Mouse (Mus musculus): ENCODE measurements around the gene Ankrd37. TPM values are rescaled to one million over a fixed set of nuclear protein-coding genes. Genes with fewer than 3 reads are reported as not detected.

Gene Ankrd37
- polyA plus RNA-seq, 1 experiment from 2014 or later: 41.3 TPM

DNA sequence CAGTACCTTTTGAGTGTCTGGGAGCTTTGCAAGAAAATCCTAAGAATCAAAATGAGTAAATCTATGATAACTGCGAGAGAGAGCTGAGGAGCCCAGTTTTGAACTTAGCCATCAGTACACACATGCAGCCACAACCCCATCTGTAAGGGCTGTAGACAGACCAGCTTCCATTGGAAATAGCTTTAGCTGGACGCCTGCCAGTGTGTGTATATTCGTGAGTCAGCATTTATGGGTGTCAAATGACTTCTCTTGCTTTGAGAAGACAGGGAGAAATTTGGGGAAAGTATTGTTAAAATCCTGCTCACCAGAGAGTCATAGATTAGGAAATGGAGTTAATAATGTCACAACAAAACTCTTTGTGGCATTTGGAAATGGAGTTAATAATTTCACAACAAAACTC, 18.8 kb downstream of the Ankrd37 start:
- H3K9ac ChIP-seq (replicated peaks; ENCODE audit: low read depth, low read length): no peak overlapping the region
- no peaks in the 10 kb centered on the region for H3K9me3 ChIP-seq (ENCODE audit: control insufficient read depth, low read length)
- H3K27me3 ChIP-seq (ENCODE audit: control insufficient read depth, insufficient read depth, low read length): no peaks in the 10 kb centered on the region
- no peaks in the 10 kb centered on the region for H3K4me1 ChIP-seq (ENCODE audit: control insufficient read depth, insufficient read depth, low read length)
- H3K36me3 ChIP-seq (ENCODE audit: control insufficient read depth, insufficient read depth, low read length): peaks cover 12% of the 10 kb centered on the region
- H3K27ac ChIP-seq (ENCODE audit: low read depth, low read length): no peak overlapping the region
- no peak overlapping the region for H3K4me3 ChIP-seq (ENCODE audit: low read depth, low read length)
- H3K4me2 ChIP-seq (ENCODE audit: low read depth, low read length): no peak overlapping the region
- ATAC-seq (ENCODE audit: low read depth): no peak
- WGBS: 87% methylated on average over 3 of the region's 3 CpGs

- Histone ChIP-seq H3K36me3 (ENCODE audit: control insufficient read depth, insufficient read depth, low read length) (0 out of 2 replicates have a peak, but pooled peaks cover under 1% of the 10 kb centered on the region), H3K27me3 (ENCODE audit: control insufficient read depth, insufficient read depth, low read length) (no peaks in the 10 kb centered on the region), H3K9ac (replicated peaks; ENCODE audit: low read depth, low read length) (peak overlapping the region; percentile 35; the same call in 1 of the 2 replicates), H3K4me3 (ENCODE audit: low read depth, low read length) (peak overlapping the region; percentile 65), H3K27ac (ENCODE audit: low read depth, low read length) (no peak overlapping the region; the same call in 1 of the 2 replicates), H3K4me1 (ENCODE audit: control insufficient read depth, insufficient read depth, low read length) (peaks cover 11% of the 10 kb centered on the region), H3K4me2 (ENCODE audit: low read depth, low read length) (peak overlapping the region; percentile 87), H3K9me3 (ENCODE audit: control insufficient read depth, low read length) (no peaks in the 10 kb centered on the region)
- peak; percentile 4; the same call in 1 of the 2 replicates for ATAC-seq (ENCODE audit: low read depth)
- 76% methylated on average over 11 of the region's 11 CpGs for WGBS
These were observed 29.6 kb downstream of the Ankrd37 start for GRCm38 (mm10) chr8:45975837-45976468.

DNA sequence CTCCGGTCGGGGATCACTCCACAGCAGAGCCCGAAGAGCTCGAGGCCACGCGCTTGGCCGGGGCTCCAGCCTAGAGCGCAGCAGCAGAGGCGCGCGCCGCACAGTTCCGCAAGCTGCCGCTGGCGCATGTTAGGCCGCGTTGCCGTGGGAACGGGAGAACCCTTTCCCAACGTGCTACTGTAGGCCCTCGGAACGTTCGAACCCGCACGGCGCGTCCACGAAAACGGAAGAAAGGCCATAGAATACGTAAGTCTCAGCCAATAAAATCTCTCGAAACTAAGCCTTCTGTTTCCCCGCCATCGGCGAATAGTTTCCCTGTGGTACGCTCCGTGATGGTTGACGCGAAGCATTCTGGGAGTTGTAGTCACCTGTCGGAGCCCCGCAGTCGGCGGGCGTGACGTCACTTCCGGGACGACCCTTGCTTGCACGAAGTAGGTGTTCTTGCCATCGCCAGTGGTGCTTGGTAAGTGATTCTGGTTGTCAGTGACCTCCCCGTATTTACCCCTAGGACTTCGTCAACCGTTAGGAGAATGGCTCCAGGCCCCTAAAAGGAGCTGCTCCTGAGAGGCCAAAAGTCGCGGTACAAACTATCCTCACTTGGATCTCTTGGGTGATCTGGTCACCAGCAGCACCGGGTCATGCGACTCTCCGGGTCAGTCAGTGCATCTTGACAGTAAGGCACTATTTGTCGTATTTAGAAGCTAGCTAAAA, 30.2 kb downstream of the Ankrd37 start, which contains the start of the genes 1700029J07Rik and Ufsp2:
TSS of gene 1700029J07Rik (minus strand) at position 127 of the 711 bp plus-strand sequence.
TSS of gene Ufsp2 (plus strand) at position 403 of the 711 bp plus-strand sequence.
- H3K27me3 ChIP-seq (ENCODE audit: control insufficient read depth, insufficient read depth, low read length): no peaks in the 10 kb centered on the region
- under 1% methylated on average over 57 of the region's 57 CpGs for WGBS

GRCm38 (mm10) chr8:45973988-45974505, 31.5 kb downstream of the Ankrd37 start:
- peak overlapping the region; percentile 50; the same call in 1 of the 2 replicates for H3K4me2 ChIP-seq (ENCODE audit: low read depth, low read length)
- H3K9ac ChIP-seq (replicated peaks; ENCODE audit: low read depth, low read length): no peak overlapping the region
- no peaks in the 10 kb centered on the region for H3K9me3 ChIP-seq (ENCODE audit: control insufficient read depth, low read length)
- no peak overlapping the region for H3K4me3 ChIP-seq (ENCODE audit: low read depth, low read length)
- H3K36me3 ChIP-seq (ENCODE audit: control insufficient read depth, insufficient read depth, low read length): no peaks in the 10 kb centered on the region
- WGBS: 62% methylated on average over 8 of the region's 8 CpGs
- H3K27ac ChIP-seq (ENCODE audit: low read depth, low read length): no peak overlapping the region
- no peak for ATAC-seq (ENCODE audit: low read depth)
- peaks cover 11% of the 10 kb centered on the region for H3K4me1 ChIP-seq (ENCODE audit: control insufficient read depth, insufficient read depth, low read length)
- H3K27me3 ChIP-seq (ENCODE audit: control insufficient read depth, insufficient read depth, low read length): no peaks in the 10 kb centered on the region

More for the DNA sequence above, 30.2 kb downstream of the Ankrd37 start, which contains the start of the genes 1700029J07Rik and Ufsp2:
- H3K4me2 ChIP-seq (ENCODE audit: low read depth, low read length): peak within 1 kb of the TSS; percentile 87
- no peaks in the 10 kb centered on the region for H3K36me3 ChIP-seq (ENCODE audit: control insufficient read depth, insufficient read depth, low read length)
- peak within 1 kb of the TSS; percentile 35; the same call in 1 of the 2 replicates for H3K9ac ChIP-seq (replicated peaks; ENCODE audit: low read depth, low read length)
- peak within 1 kb of the TSS; percentile 65 for H3K4me3 ChIP-seq (ENCODE audit: low read depth, low read length)
- peak; percentile 99 for ATAC-seq (ENCODE audit: low read depth)
- H3K9me3 ChIP-seq (ENCODE audit: control insufficient read depth, low read length): no peaks in the 10 kb centered on the region
- H3K4me1 ChIP-seq (ENCODE audit: control insufficient read depth, insufficient read depth, low read length): peaks cover 11% of the 10 kb centered on the region
- H3K27ac ChIP-seq (ENCODE audit: low read depth, low read length): peak within 1 kb of the TSS; percentile 49; the same call in 1 of the 2 replicates

- ATAC-seq (ENCODE audit: low read depth): no peak
- Histone ChIP-seq H3K27me3 (ENCODE audit: control insufficient read depth, insufficient read depth, low read length) (no peaks in the 10 kb centered on the region), H3K9me3 (ENCODE audit: control insufficient read depth, low read length) (no peaks in the 10 kb centered on the region), H3K9ac (replicated peaks; ENCODE audit: low read depth, low read length) (no peak overlapping the region), H3K4me1 (ENCODE audit: control insufficient read depth, insufficient read depth, low read length) (peaks cover 6% of the 10 kb centered on the region), H3K4me2 (ENCODE audit: low read depth, low read length) (no peak overlapping the region), H3K36me3 (ENCODE audit: control insufficient read depth, insufficient read depth, low read length) (no peaks in the 10 kb centered on the region), H3K27ac (ENCODE audit: low read depth, low read length) (no peak overlapping the region), H3K4me3 (ENCODE audit: low read depth, low read length) (no peak overlapping the region)
- WGBS: 92% methylated on average over 12 of the region's 12 CpGs
These were observed 34.6 kb downstream of the Ankrd37 start for GRCm38 (mm10) chr8:45970894-45971293.

GRCm38 (mm10) chr8:45950622-45951021, 54.9 kb downstream of the Ankrd37 start:
- no peaks in the 10 kb centered on the region for H3K27me3 ChIP-seq (ENCODE audit: control insufficient read depth, insufficient read depth, low read length)
- no peaks in the 10 kb centered on the region for H3K36me3 ChIP-seq (ENCODE audit: control insufficient read depth, insufficient read depth, low read length)
- no peak overlapping the region for H3K4me3 ChIP-seq (ENCODE audit: low read depth, low read length)
- H3K9ac ChIP-seq (replicated peaks; ENCODE audit: low read depth, low read length): no peak overlapping the region
- 43% methylated on average over 2 of the region's 2 CpGs for WGBS
- no peak overlapping the region for H3K27ac ChIP-seq (ENCODE audit: low read depth, low read length)
- no peak for ATAC-seq (ENCODE audit: low read depth)
- H3K4me1 ChIP-seq (ENCODE audit: control insufficient read depth, insufficient read depth, low read length): no peaks in the 10 kb centered on the region
- no peak overlapping the region for H3K4me2 ChIP-seq (ENCODE audit: low read depth, low read length)
- H3K9me3 ChIP-seq (ENCODE audit: control insufficient read depth, low read length): no peaks in the 10 kb centered on the region

Other genes starting within 250 kb of the Ankrd37 start
- gene Pdlim3, start 120.2 kb downstream of the Ankrd37 start, polyA plus RNA-seq (2014; fragmentation: Nextera tagmentation; extraction: Ambion mirVana): 8.1 and 8.6 TPM in 2 replicates
- 0.24 TPM in 1 of 2 replicates, not detected in the other for gene Ccdc110, start 71.1 kb downstream of the Ankrd37 start, polyA plus RNA-seq (2014; fragmentation: Nextera tagmentation; extraction: Ambion mirVana)
- 5.2 and 7.0 TPM in 2 replicates for gene 1700029J07Rik, start 30.5 kb downstream of the Ankrd37 start, polyA plus RNA-seq (2014; fragmentation: Nextera tagmentation; extraction: Ambion mirVana)
- gene Ufsp2, start 30.2 kb downstream of the Ankrd37 start, polyA plus RNA-seq (2014; fragmentation: Nextera tagmentation; extraction: Ambion mirVana): 69.6 and 72.6 TPM in 2 replicates
- gene Lrp2bp, start 6.4 kb downstream of the Ankrd37 start, polyA plus RNA-seq (2014; fragmentation: Nextera tagmentation; extraction: Ambion mirVana): 0.48 and 0.82 TPM in 2 replicates
- gene Cfap97, start 146.1 kb upstream of the Ankrd37 start, polyA plus RNA-seq (2014; fragmentation: Nextera tagmentation; extraction: Ambion mirVana): 23.9 and 28.8 TPM in 2 replicates
- 15.6 and 17.4 TPM in 2 replicates for gene Snx25, start 146.5 kb upstream of the Ankrd37 start, polyA plus RNA-seq (2014; fragmentation: Nextera tagmentation; extraction: Ambion mirVana)
- 996 and 1,036 TPM in 2 replicates for gene Slc25a4, start 205.6 kb upstream of the Ankrd37 start, polyA plus RNA-seq (2014; fragmentation: Nextera tagmentation; extraction: Ambion mirVana)

Measured in neural tube, embryonic 14.5 days (tissue).